Mouse (Mus musculus) embryonic facial prominence, embryonic 11.5 days (tissue): ENCODE data around the gene Gm13283. TPM values are rescaled to one million over a fixed set of nuclear protein-coding genes. Genes with fewer than 3 reads are reported as not detected.
"Not testable (repeated sequence)": the region's sequence is repeated elsewhere in the genome, so short reads cannot be mapped to it uniquely, and the experiment has no call there.

Experiments used
- ATAC-seq: fragments of 200-750 bp; cut with Nextera tagmentation; replicated peaks from 2 replicates; pipeline ENCODE4 v1.8.0; 2017; ENCODE audit warnings: low read depth; ENCODE audit not compliant: insufficient number of reproducible peaks, low FRiP score, low TSS enrichment
- DNase-seq: peaks from one replicate; pipeline ENCODE4 v3.0.0-alpha.2; 2015; ENCODE audit warnings: low spot score
- H3K27ac ChIP-seq: fragments of 300-500 bp; sonication (generic); replicated peaks from 2 replicates; pipeline ENCODE4 v1.5.1; 2014; ENCODE audit warnings: mild to moderate bottlenecking, low read depth, low read length, control low read depth
- H3K27me3 ChIP-seq: fragments of 300-500 bp; sonication (generic); 2 replicates; pipeline ENCODE4 v1.6.1; 2014; ENCODE audit warnings: mild to moderate bottlenecking, low read length, moderate library complexity, mixed read lengths; ENCODE audit not compliant: control insufficient read depth, insufficient read depth
- H3K36me3 ChIP-seq: fragments of 300-500 bp; sonication (generic); replicated peaks from 2 replicates; pipeline ENCODE4 v1.6.1; 2014; ENCODE audit warnings: low read depth, mild to moderate bottlenecking, low read length, moderate library complexity, mixed read lengths; ENCODE audit not compliant: control insufficient read depth, insufficient read depth
- H3K4me1 ChIP-seq: fragments of 300-500 bp; sonication (generic); 2 replicates; pipeline ENCODE4 v1.6.1; 2014; ENCODE audit warnings: low read length, mixed read lengths; ENCODE audit not compliant: control insufficient read depth, insufficient read depth
- H3K4me2 ChIP-seq: fragments of 300-500 bp; sonication (generic); 2 replicates; pipeline ENCODE4 v1.6.1; 2014; ENCODE audit warnings: low read depth, mild to moderate bottlenecking, control low read depth, low read length, moderate library complexity
- H3K4me3 ChIP-seq: fragments of 300-500 bp; sonication (generic); 2 replicates; pipeline ENCODE4 v1.5.1; 2014; ENCODE audit warnings: low read depth, low read length, control low read depth
- H3K9ac ChIP-seq: fragments of 300-500 bp; sonication (generic); replicated peaks from 2 replicates; pipeline ENCODE4 v1.6.1; 2014; ENCODE audit warnings: mild to moderate bottlenecking, control low read depth, low read length
- H3K9me3 ChIP-seq: fragments of 300-500 bp; sonication (generic); replicated peaks from 2 replicates; pipeline ENCODE4 v1.6.1; 2016; ENCODE audit warnings: mild to moderate bottlenecking, low read length, inconsistent platforms, mixed read lengths; ENCODE audit not compliant: control insufficient read depth
- WGBS: fragments of 180-500 bp; shearing (Covaris S2); extraction: QIAGEN DNeasy Blood & Tissue Kit; methylation state at CpG from one replicate; pipeline ENCODE4 v1.1.7; 2014; 5-methylcytosine and 5-hydroxymethylcytosine counted together
- polyA plus RNA-seq: library from polyadenylated mRNA; unstranded; fragments of >200 nt; fragmentation: Nextera tagmentation; extraction: Ambion mirVana; gene quantifications from 2 replicates; pipeline ENCODE4 v1.2.1, GENCODE M21; 2014

Gm13283 gene
- polyA plus RNA-seq, 1 experiment from 2014 or later: 0.28 TPM

DNA sequence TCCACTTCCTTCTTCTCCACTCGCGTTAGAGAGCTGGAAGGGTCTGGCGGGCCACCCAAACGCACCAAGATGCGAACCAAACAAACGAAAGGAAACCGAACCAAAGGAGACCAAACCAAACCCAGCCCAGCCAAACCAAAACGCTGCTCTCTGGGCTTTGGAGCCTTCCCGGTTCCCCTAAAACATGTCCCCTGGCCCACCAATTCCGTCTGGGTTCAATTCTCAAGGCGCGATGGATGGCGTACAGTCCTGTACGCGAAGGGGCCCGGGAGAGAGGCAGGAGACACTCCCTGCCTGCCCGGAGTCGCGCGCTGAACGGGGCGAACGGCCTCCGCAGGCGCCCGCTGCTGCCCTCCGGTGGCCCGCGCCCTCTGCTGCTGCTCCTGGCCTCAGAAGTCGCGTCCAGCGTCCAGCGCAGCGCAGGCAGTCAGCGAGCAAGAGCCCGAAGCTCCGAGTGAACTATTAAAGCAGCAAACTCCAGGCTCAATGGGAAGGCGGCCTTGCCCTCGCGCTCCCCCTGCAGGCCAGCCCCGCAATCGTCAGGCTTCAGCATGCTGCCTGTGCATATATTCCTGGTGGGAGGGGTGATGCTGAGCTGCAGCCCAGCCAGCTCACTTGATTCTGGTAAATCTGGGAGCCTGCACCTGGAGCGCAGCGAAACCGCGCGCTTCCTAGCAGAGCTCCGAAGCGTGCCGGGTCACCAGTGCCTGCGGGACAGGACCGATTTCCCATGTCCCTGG, 34.2 kb downstream of the Gm13283 start, which contains the start of gene Gm13275:
Gm13275 (plus strand) TSS at position 552 of the 740 bp plus-strand sequence.
- H3K4me2 ChIP-seq, H3K27ac ChIP-seq, H3K27me3 ChIP-seq, H3K4me1 ChIP-seq, H3K9ac ChIP-seq, ATAC-seq, H3K9me3 ChIP-seq, DNase-seq, H3K36me3 ChIP-seq, H3K4me3 ChIP-seq: not testable (repeated sequence)
- WGBS: 1% methylated on average over 9 of the region's 52 CpGs

DNA sequence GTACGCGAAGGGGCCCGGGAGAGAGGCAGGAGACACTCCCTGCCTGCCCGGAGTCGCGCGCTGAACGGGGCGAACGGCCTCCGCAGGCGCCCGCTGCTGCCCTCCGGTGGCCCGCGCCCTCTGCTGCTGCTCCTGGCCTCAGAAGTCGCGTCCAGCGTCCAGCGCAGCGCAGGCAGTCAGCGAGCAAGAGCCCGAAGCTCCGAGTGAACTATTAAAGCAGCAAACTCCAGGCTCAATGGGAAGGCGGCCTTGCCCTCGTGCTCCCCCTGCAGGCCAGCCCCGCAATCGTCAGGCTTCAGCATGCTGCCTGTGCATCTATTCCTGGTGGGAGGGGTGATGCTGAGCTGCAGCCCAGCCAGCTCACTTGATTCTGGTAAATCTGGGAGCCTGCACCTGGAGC, 37.2 kb downstream of the Gm13283 start, which contains the start of gene Gm13279:
Gm13279 (plus strand) TSS at position 301 of the 400 bp plus-strand sequence.
- H3K27ac ChIP-seq, H3K9ac ChIP-seq, H3K36me3 ChIP-seq, H3K4me1 ChIP-seq, H3K4me2 ChIP-seq, H3K27me3 ChIP-seq, DNase-seq, H3K9me3 ChIP-seq, ATAC-seq, H3K4me3 ChIP-seq: not testable (repeated sequence)
- no CpG with 5 or more reads among the region's 28 CpGs for WGBS

DNA sequence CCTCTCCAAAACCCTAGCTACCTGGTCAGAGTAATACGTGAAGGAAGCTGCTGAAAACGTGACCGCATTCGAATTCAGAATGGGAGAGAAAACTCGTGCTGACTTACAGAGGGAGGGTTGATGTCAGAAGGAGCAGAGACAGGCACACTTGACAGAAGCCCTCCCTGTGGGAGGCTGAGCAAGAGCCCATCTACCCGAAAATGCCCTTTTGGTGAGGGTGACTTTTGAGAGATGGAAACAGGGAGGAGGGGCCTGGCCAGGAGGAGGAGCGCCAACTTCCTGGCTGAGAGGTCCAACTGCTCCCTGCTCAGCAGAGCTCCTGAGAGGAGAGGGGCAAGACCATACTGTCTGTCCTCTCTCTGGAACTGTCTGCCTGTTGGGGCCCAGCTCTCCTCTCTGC, 39.4 kb downstream of the Gm13283 start, which contains the start of gene Gm13285:
Gm13285 (plus strand) TSS at position 301 of the 400 bp plus-strand sequence.
- not testable (repeated sequence) for ATAC-seq, DNase-seq, H3K9me3 ChIP-seq, H3K9ac ChIP-seq, H3K4me2 ChIP-seq, H3K27me3 ChIP-seq, H3K4me1 ChIP-seq, H3K27ac ChIP-seq, H3K4me3 ChIP-seq, H3K36me3 ChIP-seq
- WGBS: 10% methylated on average over 3 of the region's 7 CpGs

DNA sequence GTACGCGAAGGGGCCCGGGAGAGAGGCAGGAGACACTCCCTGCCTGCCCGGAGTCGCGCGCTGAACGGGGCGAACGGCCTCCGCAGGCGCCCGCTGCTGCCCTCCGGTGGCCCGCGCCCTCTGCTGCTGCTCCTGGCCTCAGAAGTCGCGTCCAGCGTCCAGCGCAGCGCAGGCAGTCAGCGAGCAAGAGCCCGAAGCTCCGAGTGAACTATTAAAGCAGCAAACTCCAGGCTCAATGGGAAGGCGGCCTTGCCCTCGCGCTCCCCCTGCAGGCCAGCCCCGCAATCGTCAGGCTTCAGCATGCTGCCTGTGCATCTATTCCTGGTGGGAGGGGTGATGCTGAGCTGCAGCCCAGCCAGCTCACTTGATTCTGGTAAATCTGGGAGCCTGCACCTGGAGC, 43.0 kb downstream of the Gm13283 start, which contains the start of gene Gm13287:
Gm13287 (plus strand) TSS at position 301 of the 400 bp plus-strand sequence.
- not testable (repeated sequence) for H3K27ac ChIP-seq, H3K9me3 ChIP-seq, H3K4me1 ChIP-seq, H3K36me3 ChIP-seq, DNase-seq, H3K9ac ChIP-seq, ATAC-seq, H3K4me3 ChIP-seq, H3K4me2 ChIP-seq, H3K27me3 ChIP-seq
- no CpG with 5 or more reads among the region's 29 CpGs for WGBS

GRCm38 (mm10) chr4:88805231-88805630, 45.3 kb downstream of the Gm13283 start, which contains the start of gene Gm13288:
TSS of gene Gm13288 (plus strand) at chr4:88805531.
- H3K4me2 ChIP-seq, H3K9me3 ChIP-seq, H3K36me3 ChIP-seq, H3K4me1 ChIP-seq, ATAC-seq, H3K27me3 ChIP-seq, H3K27ac ChIP-seq, H3K9ac ChIP-seq, H3K4me3 ChIP-seq, DNase-seq: not testable (repeated sequence)
- no CpG with 5 or more reads among the region's 8 CpGs for WGBS

GRCm38 (mm10) chr4:88805761-88806160, 45.8 kb downstream of the Gm13283 start:
- not testable (repeated sequence) for H3K27me3 ChIP-seq, H3K27ac ChIP-seq, H3K9me3 ChIP-seq, H3K4me2 ChIP-seq, H3K9ac ChIP-seq, H3K4me1 ChIP-seq, H3K4me3 ChIP-seq, ATAC-seq, H3K36me3 ChIP-seq, DNase-seq
- WGBS: no CpG with 5 or more reads among the region's 34 CpGs

Other genes with a start within 250 kb of the Gm13283 start
- gene Ifnb1, start 237.3 kb upstream of the Gm13283 start, polyA plus RNA-seq: not detected in 2 replicates
- not detected in 2 replicates for gene Ifna15, start 201.9 kb upstream of the Gm13283 start, polyA plus RNA-seq
- gene Ifna14, start 188.3 kb upstream of the Gm13283 start, polyA plus RNA-seq: not detected in 2 replicates
- gene Ifna9, start 167.7 kb upstream of the Gm13283 start, polyA plus RNA-seq: not detected in 2 replicates
- gene Ifna12, start 156.7 kb upstream of the Gm13283 start, polyA plus RNA-seq: not detected in 2 replicates
- gene C87499, start 125.7 kb upstream of the Gm13283 start, polyA plus RNA-seq: not detected in 2 replicates
- 0.26 TPM in 1 of 2 replicates, not detected in the other for gene Ifna13, start 115.7 kb upstream of the Gm13283 start, polyA plus RNA-seq
- gene Ifna16, start 83.2 kb upstream of the Gm13283 start, polyA plus RNA-seq: not detected in 2 replicates
- not detected in 2 replicates for gene Ifna2, start 76.2 kb upstream of the Gm13283 start, polyA plus RNA-seq
- gene Ifnab, start 68.8 kb upstream of the Gm13283 start, polyA plus RNA-seq: not detected in 2 replicates
- 1.6 and 1.7 TPM in 2 replicates for gene Gm26566, start 38.3 kb upstream of the Gm13283 start, polyA plus RNA-seq
- 162 and 180 TPM in 2 replicates for gene Klhl9, start 37.7 kb upstream of the Gm13283 start, polyA plus RNA-seq
- gene Gm13271, start 5.3 kb upstream of the Gm13283 start, polyA plus RNA-seq: not detected in 2 replicates
- 0.22 TPM in 1 of 2 replicates, not detected in the other for gene Gm13290, start 13.7 kb downstream of the Gm13283 start, polyA plus RNA-seq
- gene Gm13289, start 16.8 kb downstream of the Gm13283 start, polyA plus RNA-seq: not detected in 2 replicates
- gene Gm13272, start 19.7 kb downstream of the Gm13283 start, polyA plus RNA-seq: not detected in 2 replicates
- 0.28 TPM in 1 of 2 replicates, not detected in the other for gene Ifnz, start 22.0 kb downstream of the Gm13283 start, polyA plus RNA-seq
- gene Gm13276, start 25.6 kb downstream of the Gm13283 start, polyA plus RNA-seq: not detected in 2 replicates
- gene Gm13277, start 28.5 kb downstream of the Gm13283 start, polyA plus RNA-seq: not detected in 2 replicates
- gene Gm13278, start 31.4 kb downstream of the Gm13283 start, polyA plus RNA-seq: not detected in 2 replicates
- gene Gm13275, start 34.4 kb downstream of the Gm13283 start, polyA plus RNA-seq: not detected in 2 replicates
- not detected in 2 replicates for gene Gm13279, start 37.3 kb downstream of the Gm13283 start, polyA plus RNA-seq
- gene Gm13285, start 39.5 kb downstream of the Gm13283 start, polyA plus RNA-seq: 0.86 and 1.2 TPM in 2 replicates
- gene Gm13287, start 43.1 kb downstream of the Gm13283 start, polyA plus RNA-seq: not detected in 2 replicates
- not detected in 2 replicates for gene Gm13288, start 45.4 kb downstream of the Gm13283 start, polyA plus RNA-seq
- not detected in 2 replicates for gene Ifna7, start 56.1 kb downstream of the Gm13283 start, polyA plus RNA-seq
- gene Ifna11, start 59.8 kb downstream of the Gm13283 start, polyA plus RNA-seq: not detected in 2 replicates
- not detected in 2 replicates for gene Ifna6, start 67.3 kb downstream of the Gm13283 start, polyA plus RNA-seq
- gene Ifna5, start 75.4 kb downstream of the Gm13283 start, polyA plus RNA-seq: not detected in 2 replicates
- not detected in 2 replicates for gene Ifna4, start 81.7 kb downstream of the Gm13283 start, polyA plus RNA-seq
- not detected in 2 replicates for gene Ifna1, start 90.0 kb downstream of the Gm13283 start, polyA plus RNA-seq
- gene Ifne, start 120.1 kb downstream of the Gm13283 start, polyA plus RNA-seq: not detected in 2 replicates